Mouse (Mus musculus) forebrain, postnatal 0 days (tissue): ENCODE measurements around the gene Rtn4ip1. TPM values are rescaled to one million over a fixed set of nuclear protein-coding genes. Genes with fewer than 3 reads are reported as not detected.

Experiments used
- ATAC-seq: fragments of 200-750 bp; cut with Nextera tagmentation; 2 replicates; pipeline ENCODE4 v1.8.0; 2017; ENCODE audit warnings: mild to moderate bottlenecking, moderate library complexity
- DNase-seq: peaks from one replicate; pipeline ENCODE4 v3.0.0-alpha.2; 2015
- H3K27ac ChIP-seq: fragments of 300-500 bp; sonication (generic); 2 replicates; pipeline ENCODE4 v1.5.1; 2014; ENCODE audit warnings: low read depth, mild to moderate bottlenecking, antibody characterized with exemption, low read length, moderate library complexity, mixed read lengths
- H3K27me3 ChIP-seq: fragments of 300-500 bp; sonication (generic); 2 replicates; pipeline ENCODE4 v1.6.1; 2014; ENCODE audit warnings: mild to moderate bottlenecking, low read length, mixed read lengths; ENCODE audit not compliant: insufficient read depth
- H3K36me3 ChIP-seq: fragments of 300-500 bp; sonication (generic); 2 replicates; pipeline ENCODE4 v1.6.1; 2014; ENCODE audit warnings: mild to moderate bottlenecking, moderate library complexity; ENCODE audit not compliant: insufficient read depth
- H3K4me1 ChIP-seq: fragments of 300-500 bp; sonication (generic); 2 replicates; pipeline ENCODE4 v1.6.1; 2014; ENCODE audit warnings: antibody characterized with exemption; ENCODE audit not compliant: insufficient read depth
- H3K4me2 ChIP-seq: fragments of 300-500 bp; sonication (generic); 2 replicates; pipeline ENCODE4 v1.6.1; 2014; ENCODE audit warnings: low read depth, mild to moderate bottlenecking, moderate library complexity
- H3K4me3 ChIP-seq: fragments of 300-500 bp; sonication (generic); 2 replicates; pipeline ENCODE4 v1.5.1; 2014; ENCODE audit warnings: low read depth, low read length, mixed read lengths
- H3K9ac ChIP-seq: fragments of 300-500 bp; sonication (generic); 2 replicates; pipeline ENCODE4 v1.6.1; 2014; ENCODE audit warnings: mild to moderate bottlenecking
- H3K9me3 ChIP-seq: fragments of 300-500 bp; sonication (generic); 2 replicates; pipeline ENCODE4 v1.6.1; 2016; ENCODE audit warnings: low read length
- CTCF ChIP-seq: sonication (generic); IDR thresholded peaks from 2 replicates; pipeline ENCODE4 v1.5.1; 2016; ENCODE audit warnings: antibody characterized with exemption, control low read depth, low read depth
- WGBS: fragments of 180-500 bp; shearing (Covaris S2); extraction: QIAGEN DNeasy Blood & Tissue Kit; methylation state at CpG from one replicate; pipeline ENCODE4 v1.1.7; 2014; 5-methylcytosine and 5-hydroxymethylcytosine counted together
- polyA plus RNA-seq: library from polyadenylated mRNA; unstranded; fragments of >200 nt; fragmentation: Nextera tagmentation; extraction: Ambion mirVana; gene quantifications from 2 replicates; pipeline ENCODE4 v1.2.1, GENCODE M21; 2015
- total RNA-seq: library from RNA; depleted of rRNA; stranded (reverse); fragments of >200 nt; gene quantifications from 2 replicates; pipeline ENCODE4 v1.2.3, GENCODE M21; 2014

The Rtn4ip1 gene
- total and polyA plus RNA-seq, 2 experiments from 2014 or later = 5.8 to 10.6 TPM

GRCm38 (mm10) chr10:43888976-43889375 lies 12.6 kb upstream of the Rtn4ip1 start:
- ATAC-seq (no peak), DNase-seq (no peak)
- 86% methylated on average over 16 of the region's 16 CpGs for whole genome bisulfite sequencing
- Histone ChIP-seq H3K4me3 (no peak overlapping the region), H3K36me3 (peaks cover 5% of the 10 kb centered on the region), H3K27ac (no peak overlapping the region), H3K9ac (no peak overlapping the region), H3K4me1 (no peaks in the 10 kb centered on the region), H3K27me3 (no peaks in the 10 kb centered on the region), H3K9me3 (no peaks in the 10 kb centered on the region), H3K4me2 (no peak overlapping the region)
- no peak for TF ChIP-seq CTCF

- Histone ChIP-seq H3K4me3 (no peak overlapping the region), H3K36me3 (no peaks in the 10 kb centered on the region; the same call in 1 of the 2 replicates), H3K9me3 (no peaks in the 10 kb centered on the region), H3K9ac (no peak overlapping the region), H3K27ac (no peak overlapping the region), H3K27me3 (no peaks in the 10 kb centered on the region), H3K4me1 (no peaks in the 10 kb centered on the region), H3K4me2 (no peak overlapping the region)
- TF ChIP-seq CTCF = no peak
- ATAC-seq (no peak), DNase-seq (no peak)
- 94% methylated on average over 4 of the region's 4 CpGs for WGBS
Measured at GRCm38 (mm10) chr10:43892971-43893370, 8.6 kb upstream of the Rtn4ip1 start.

- Histone ChIP-seq H3K4me3 (no peak overlapping the region), H3K4me1 (no peaks in the 10 kb centered on the region), H3K27me3 (no peaks in the 10 kb centered on the region), H3K27ac (no peak overlapping the region), H3K36me3 (no peaks in the 10 kb centered on the region; the same call in 1 of the 2 replicates), H3K9me3 (no peaks in the 10 kb centered on the region), H3K4me2 (no peak overlapping the region), H3K9ac (no peak overlapping the region)
- no peak for DNase-seq
- ATAC-seq = no peak
- TF ChIP-seq CTCF = no peak
- WGBS = 95% methylated on average over 8 of the region's 8 CpGs
Measured at GRCm38 (mm10) chr10:43896065-43896464, 5.5 kb upstream of the Rtn4ip1 start.

- H3K4me3 ChIP-seq = no peak overlapping the region
- no peaks in the 10 kb centered on the region for H3K4me1 ChIP-seq
- H3K27me3 ChIP-seq = no peaks in the 10 kb centered on the region
- H3K9ac ChIP-seq = no peak overlapping the region
- no peak overlapping the region for H3K27ac ChIP-seq
- no peak overlapping the region for H3K4me2 ChIP-seq
- 96% methylated on average over 7 of the region's 7 CpGs for WGBS
- H3K36me3 ChIP-seq = no peaks in the 10 kb centered on the region
- H3K9me3 ChIP-seq = no peaks in the 10 kb centered on the region
- no peak for ATAC-seq
- DNase-seq = no peak
- TF ChIP-seq CTCF = no peak
Measured at GRCm38 (mm10) chr10:43898276-43898675, 3.3 kb upstream of the Rtn4ip1 start.

GRCm38 (mm10) chr10:43900883-43901570 lies 580 bp upstream of the Rtn4ip1 start:
- WGBS = 7% methylated on average over 30 of the region's 30 CpGs
- no peak for DNase-seq

GRCm38 (mm10) chr10:43904569-43904968 lies 3.0 kb downstream of the Rtn4ip1 start:
- Histone ChIP-seq H3K4me2 (no peak overlapping the region), H3K4me1 (no peaks in the 10 kb centered on the region), H3K27me3 (no peaks in the 10 kb centered on the region), H3K27ac (no peak overlapping the region), H3K4me3 (no peak overlapping the region), H3K9ac (no peak overlapping the region), H3K9me3 (no peaks in the 10 kb centered on the region), H3K36me3 (no peaks in the 10 kb centered on the region)
- WGBS = 91% methylated on average over 1 of the region's 1 CpGs
- no peak for TF ChIP-seq CTCF
- ATAC-seq = no peak
- no peak for DNase-seq

More at GRCm38 (mm10) chr10:43900883-43901570, 580 bp upstream of the Rtn4ip1 start:
- TF ChIP-seq CTCF = no peak
- no peaks in the 10 kb centered on the region for H3K9me3 ChIP-seq
- H3K4me3 ChIP-seq = peak overlapping the region; percentile 57
- H3K9ac ChIP-seq = peak overlapping the region; percentile 60
- H3K36me3 ChIP-seq = no peaks in the 10 kb centered on the region
- H3K27ac ChIP-seq = peak overlapping the region; percentile 64; the same call in 1 of the 2 replicates
- H3K4me2 ChIP-seq = peak overlapping the region; percentile 58
- peak; percentile 67 for ATAC-seq
- no peaks in the 10 kb centered on the region for H3K4me1 ChIP-seq
- no peaks in the 10 kb centered on the region for H3K27me3 ChIP-seq

- H3K4me3 ChIP-seq = no peak overlapping the region
- WGBS = 85% methylated on average over 12 of the region's 12 CpGs
- H3K27ac ChIP-seq = no peak overlapping the region
- no peaks in the 10 kb centered on the region for H3K4me1 ChIP-seq
- no peak overlapping the region for H3K4me2 ChIP-seq
- no peaks in the 10 kb centered on the region for H3K9me3 ChIP-seq
- ATAC-seq (no peak), DNase-seq (no peak)
- no peak overlapping the region for H3K9ac ChIP-seq
- no peaks in the 10 kb centered on the region for H3K27me3 ChIP-seq
- no peaks in the 10 kb centered on the region for H3K36me3 ChIP-seq
- TF ChIP-seq CTCF = no peak
Measured at GRCm38 (mm10) chr10:43910032-43910872, 8.6 kb downstream of the Rtn4ip1 start.
